Mouse (Mus musculus): ENCODE data around the gene Gm27029. TPM values are rescaled to one million over a fixed set of nuclear protein-coding genes. Genes with fewer than 3 reads are reported as not detected.
A peak's percentile ranks its signal among the peaks of the same experiment; 100 is the strongest.

Gm27029 gene
- polyA plus RNA-seq, 1 experiment from 2014 or later, result 1.5 TPM

DNA sequence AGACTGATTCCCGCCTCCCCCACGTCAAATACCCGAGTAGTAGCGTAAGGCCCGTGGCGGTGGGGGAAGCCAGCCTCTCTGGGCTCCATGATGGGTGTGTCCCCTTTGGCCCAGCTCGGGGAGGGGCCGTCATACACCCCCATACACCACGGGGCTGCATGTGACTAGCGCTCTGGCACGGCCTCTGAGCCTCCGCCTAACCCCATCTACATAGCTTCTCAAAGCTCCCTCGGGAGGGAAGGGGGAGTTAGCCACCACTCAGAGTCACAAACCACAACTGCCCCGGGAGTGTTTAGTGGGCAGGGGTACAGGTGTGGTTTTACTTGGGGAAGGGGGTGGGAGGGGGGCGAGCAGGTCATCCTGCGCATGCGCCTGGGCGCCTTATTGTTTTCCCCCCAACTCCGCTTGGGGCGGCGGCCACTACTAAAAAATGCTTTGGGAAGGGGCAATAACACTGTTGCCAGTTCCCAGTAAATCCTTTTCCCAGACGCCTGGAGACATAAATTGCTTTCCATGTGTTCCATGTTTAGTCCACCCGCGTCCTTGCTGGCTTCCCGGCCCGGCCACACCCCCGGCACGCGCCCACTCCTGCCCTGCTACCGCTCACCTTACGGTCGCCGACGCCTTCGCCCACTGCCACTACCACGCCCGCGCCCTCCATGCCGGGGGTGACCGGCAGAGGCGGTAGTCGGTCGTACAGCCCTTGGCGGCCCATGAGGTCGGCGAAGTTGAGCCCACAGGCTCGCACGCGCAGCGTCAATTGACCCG lies 40.7 kb upstream of the Gm27029 start:
- Histone ChIP-seq H3K9ac (replicated peaks) (peak overlapping the region; percentile 70), H3K4me1 (ENCODE audit: insufficient read depth) (peaks cover 29% of the 10 kb centered on the region), H3K27ac (ENCODE audit: low read depth) (peak overlapping the region; percentile 46), H3K4me3 (ENCODE audit: low read depth, low read length) (peak overlapping the region; percentile 74), H3K9me3 (ENCODE audit: low read length) (no peaks in the 10 kb centered on the region), H3K27me3 (ENCODE audit: insufficient read depth, low read length) (peaks cover 13% of the 10 kb centered on the region; the same call in 1 of the 2 replicates), H3K4me2 (ENCODE audit: low read depth, low read length) (peak overlapping the region; percentile 92), H3K36me3 (replicated peaks; ENCODE audit: insufficient read depth, low read length) (no peaks in the 10 kb centered on the region)
- 1% methylated on average over 51 of the region's 51 CpGs for WGBS (ENCODE audit: insufficient replicate concordance)
- DNase-seq, result peak; percentile 62
- peak; percentile 26 for ATAC-seq
- peak; percentile 41 for TF ChIP-seq CTCF (IDR thresholded peaks at IDR 0.05; ENCODE audit: low read depth)
- no peak for TF ChIP-seq EP300 (IDR thresholded peaks at IDR 0.05; ENCODE audit: low read depth)

DNA sequence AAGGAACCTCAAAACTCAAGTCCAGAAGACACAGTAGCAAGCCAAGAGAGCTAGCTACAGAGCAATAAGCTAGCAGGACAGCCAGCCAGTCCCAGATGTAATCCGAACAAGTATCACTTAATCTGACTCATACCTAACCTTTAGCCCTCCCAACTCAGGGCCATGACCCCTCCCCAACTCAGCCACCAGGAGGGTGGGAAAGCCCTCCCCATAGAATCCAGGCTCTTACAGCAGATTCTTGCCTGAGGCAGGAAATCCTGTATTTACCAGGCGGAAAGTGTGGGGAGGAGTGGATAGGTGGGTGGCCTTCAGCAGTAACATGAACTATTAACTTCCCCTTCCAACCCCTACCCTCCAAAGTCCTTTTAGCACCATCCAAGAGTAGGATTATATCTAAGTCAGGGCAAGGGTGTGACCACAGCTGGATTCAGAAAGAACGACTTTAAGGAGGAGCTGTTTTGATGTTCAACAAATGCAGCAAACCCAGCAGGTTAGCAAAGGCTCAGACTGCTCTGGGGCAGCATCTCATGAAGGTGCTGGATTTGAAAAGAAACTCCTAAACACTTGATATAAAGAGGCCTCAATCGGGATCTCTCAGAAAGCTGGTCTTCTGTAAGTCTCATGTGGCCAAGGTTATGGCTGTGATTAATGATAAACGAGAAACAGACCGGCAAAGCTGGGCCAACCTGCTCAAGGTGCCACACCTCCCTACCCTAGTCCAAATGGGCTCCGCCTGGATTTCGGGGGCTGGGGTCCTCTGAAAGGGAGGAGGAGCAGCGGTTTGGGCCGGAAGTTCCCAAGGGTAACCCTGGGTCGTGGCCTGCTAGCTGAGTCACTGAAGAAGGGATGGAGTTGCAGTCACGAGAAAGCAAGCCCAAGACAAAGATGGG lies 39.9 kb upstream of the Gm27029 start, which contains the start of gene Rnd2:
Gene Rnd2, plus strand, starts transcription at position 789 of the 890 bp plus-strand sequence.
- Histone ChIP-seq H3K36me3 (replicated peaks; ENCODE audit: insufficient read depth, low read length) (no peaks in the 10 kb centered on the region), H3K4me3 (ENCODE audit: low read depth, low read length) (peak within 1 kb of the TSS; percentile 74), H3K4me2 (ENCODE audit: low read depth, low read length) (peak within 1 kb of the TSS; percentile 92), H3K27me3 (ENCODE audit: insufficient read depth, low read length) (peaks cover 13% of the 10 kb centered on the region; the same call in 1 of the 2 replicates), H3K27ac (ENCODE audit: low read depth) (peak within 1 kb of the TSS; percentile 46), H3K9me3 (ENCODE audit: low read length) (no peaks in the 10 kb centered on the region), H3K9ac (replicated peaks) (peak within 1 kb of the TSS; percentile 70), H3K4me1 (ENCODE audit: insufficient read depth) (peaks cover 31% of the 10 kb centered on the region)
- no peak for TF ChIP-seq EP300 (IDR thresholded peaks at IDR 0.05; ENCODE audit: low read depth)
- no peak for TF ChIP-seq CTCF (IDR thresholded peaks at IDR 0.05; ENCODE audit: low read depth)
- 11% methylated on average over 12 of the region's 12 CpGs for WGBS (ENCODE audit: insufficient replicate concordance)
- ATAC-seq, result no peak
- DNase-seq, result no peak

DNA sequence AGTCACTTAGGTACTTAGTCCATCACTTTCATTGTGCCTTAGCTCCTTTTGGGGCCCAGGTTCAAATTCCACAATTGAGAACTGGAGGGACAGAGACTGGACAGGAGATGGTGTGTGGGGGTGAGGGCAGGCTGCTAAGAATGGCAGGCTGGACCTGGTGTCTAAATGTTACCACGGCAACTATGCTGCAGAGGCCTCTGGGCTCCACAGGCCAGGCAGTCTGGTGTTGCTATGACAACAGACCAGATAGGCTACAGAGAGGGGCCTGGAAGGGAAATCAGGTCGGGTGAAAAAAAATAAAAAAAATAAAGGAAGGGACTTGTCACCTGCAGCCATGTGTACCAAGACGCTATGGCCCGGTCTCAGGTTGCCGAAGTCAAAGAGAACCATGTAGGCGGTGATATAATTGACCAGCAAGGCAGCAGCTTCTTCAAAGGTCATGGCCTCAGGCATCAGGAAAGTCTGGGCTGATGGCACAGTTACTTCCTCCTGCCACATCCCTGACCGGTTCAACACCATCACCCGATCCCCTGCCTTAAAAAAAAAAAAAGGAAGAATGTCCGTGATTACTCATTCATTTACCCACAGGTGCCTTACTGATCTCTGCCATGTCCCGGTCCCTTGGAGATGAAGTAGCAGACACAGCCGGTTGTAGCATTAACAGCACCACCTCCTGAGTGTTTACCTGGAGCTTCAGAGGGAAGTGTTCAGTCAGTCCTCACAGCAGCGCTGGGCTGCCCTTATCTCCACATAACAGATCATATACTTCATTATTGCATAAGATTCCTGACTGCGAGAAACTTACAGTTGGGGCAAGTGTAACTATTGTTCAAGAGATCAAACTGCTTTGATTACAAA lies 38.2 kb upstream of the Gm27029 start:
- Histone ChIP-seq H3K4me2 (ENCODE audit: low read depth, low read length) (no peak overlapping the region), H3K4me1 (ENCODE audit: insufficient read depth) (peaks cover 36% of the 10 kb centered on the region), H3K27me3 (ENCODE audit: insufficient read depth, low read length) (0 out of 2 replicates have a peak, but pooled peaks cover 4% of the 10 kb centered on the region), H3K9ac (replicated peaks) (no peak overlapping the region), H3K4me3 (ENCODE audit: low read depth, low read length) (no peak overlapping the region), H3K9me3 (ENCODE audit: low read length) (no peaks in the 10 kb centered on the region), H3K27ac (ENCODE audit: low read depth) (no peak overlapping the region), H3K36me3 (replicated peaks; ENCODE audit: insufficient read depth, low read length) (peaks cover 11% of the 10 kb centered on the region)
- DNase-seq, result no peak
- no peak for ATAC-seq
- TF ChIP-seq EP300 (IDR thresholded peaks at IDR 0.05; ENCODE audit: low read depth), result no peak
- TF ChIP-seq CTCF (IDR thresholded peaks at IDR 0.05; ENCODE audit: low read depth), result no peak
- 25% methylated on average over 13 of the region's 13 CpGs for WGBS (ENCODE audit: insufficient replicate concordance)

DNA sequence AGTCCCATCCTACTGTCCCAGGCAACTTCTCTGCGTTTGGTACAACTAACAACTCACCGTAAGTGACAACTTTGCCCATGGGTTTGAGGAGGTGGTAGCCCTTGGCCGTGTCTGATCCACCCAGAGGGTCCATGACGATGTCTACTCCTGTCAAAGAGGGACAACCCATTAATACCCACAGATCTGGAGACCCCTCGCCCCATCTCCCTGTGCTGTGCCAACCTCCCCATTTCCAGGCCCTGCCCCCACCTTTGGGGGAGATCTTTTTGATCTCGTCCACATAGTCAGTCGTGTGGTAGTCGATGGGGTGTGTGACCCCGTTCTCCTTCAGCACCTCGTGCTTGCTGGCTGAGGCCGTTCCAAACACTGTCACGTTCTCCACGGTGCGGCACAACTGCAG lies 37.5 kb upstream of the Gm27029 start:
- no peak for ATAC-seq
- WGBS (ENCODE audit: insufficient replicate concordance), result 84% methylated on average over 14 of the region's 14 CpGs

DNA sequence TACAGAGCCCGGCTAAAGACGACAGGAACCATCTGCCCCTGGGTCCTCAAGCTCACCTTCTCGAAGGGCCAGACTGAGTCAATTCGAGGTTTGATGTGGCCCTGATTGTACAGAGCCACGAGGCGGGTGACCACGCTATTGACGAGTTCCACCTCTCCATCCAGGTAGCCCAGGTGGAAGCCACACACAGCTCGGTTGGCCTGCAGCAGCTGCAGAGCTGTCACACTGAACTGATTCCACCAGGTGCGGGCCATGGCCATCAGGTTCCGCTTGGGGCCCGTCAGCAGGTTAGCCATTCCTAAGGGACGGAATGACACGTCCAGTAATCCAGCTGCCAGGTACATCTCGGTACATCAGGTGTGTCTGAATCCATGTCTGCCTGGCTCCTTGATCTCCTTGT lies 35.7 kb upstream of the Gm27029 start:
- TF ChIP-seq CTCF (IDR thresholded peaks at IDR 0.05; ENCODE audit: low read depth) (no peak), EP300 (IDR thresholded peaks at IDR 0.05; ENCODE audit: low read depth) (no peak)
- Histone ChIP-seq H3K4me2 (ENCODE audit: low read depth, low read length) (no peak overlapping the region), H3K4me3 (ENCODE audit: low read depth, low read length) (no peak overlapping the region), H3K9me3 (ENCODE audit: low read length) (no peaks in the 10 kb centered on the region), H3K9ac (replicated peaks) (no peak overlapping the region), H3K4me1 (ENCODE audit: insufficient read depth) (peaks cover 24% of the 10 kb centered on the region), H3K27ac (ENCODE audit: low read depth) (no peak overlapping the region), H3K27me3 (ENCODE audit: insufficient read depth, low read length) (0 out of 2 replicates have a peak, but pooled peaks cover 4% of the 10 kb centered on the region), H3K36me3 (replicated peaks; ENCODE audit: insufficient read depth, low read length) (peaks cover 24% of the 10 kb centered on the region)
- 87% methylated on average over 15 of the region's 15 CpGs for WGBS (ENCODE audit: insufficient replicate concordance)
- no peak for DNase-seq
- ATAC-seq, result no peak

More for the DNA sequence above, 37.5 kb upstream of the Gm27029 start:
- no peak for DNase-seq
- Histone ChIP-seq H3K36me3 (replicated peaks; ENCODE audit: insufficient read depth, low read length) (peaks cover 18% of the 10 kb centered on the region), H3K9ac (replicated peaks) (no peak overlapping the region), H3K4me1 (ENCODE audit: insufficient read depth) (peaks cover 36% of the 10 kb centered on the region), H3K4me2 (ENCODE audit: low read depth, low read length) (no peak overlapping the region), H3K27ac (ENCODE audit: low read depth) (no peak overlapping the region), H3K4me3 (ENCODE audit: low read depth, low read length) (no peak overlapping the region), H3K9me3 (ENCODE audit: low read length) (no peaks in the 10 kb centered on the region), H3K27me3 (ENCODE audit: insufficient read depth, low read length) (0 out of 2 replicates have a peak, but pooled peaks cover 4% of the 10 kb centered on the region)
- TF ChIP-seq EP300 (IDR thresholded peaks at IDR 0.05; ENCODE audit: low read depth), result no peak
